Mouse (Mus musculus) ES-E14 (cell line): ENCODE results near the gene Adamts20.

ENCODE experiments used
- HCFC1 ChIP-seq: IDR thresholded peaks from 2 replicates; pipeline ENCODE4 v1.6.1; 2012; ENCODE audit warnings: low read length, inconsistent platforms, borderline replicate concordance; ENCODE audit not compliant: insufficient read depth
- ZC3H11A ChIP-seq: IDR thresholded peaks from 2 replicates; pipeline ENCODE4 v1.6.1; 2012; ENCODE audit warnings: low read depth, mild to moderate bottlenecking, inconsistent platforms, low read length, borderline replicate concordance
- ZNF384 ChIP-seq: IDR thresholded peaks from 2 replicates; pipeline ENCODE4 v1.6.1; 2012; ENCODE audit warnings: low read depth, low read length, inconsistent platforms

DNA sequence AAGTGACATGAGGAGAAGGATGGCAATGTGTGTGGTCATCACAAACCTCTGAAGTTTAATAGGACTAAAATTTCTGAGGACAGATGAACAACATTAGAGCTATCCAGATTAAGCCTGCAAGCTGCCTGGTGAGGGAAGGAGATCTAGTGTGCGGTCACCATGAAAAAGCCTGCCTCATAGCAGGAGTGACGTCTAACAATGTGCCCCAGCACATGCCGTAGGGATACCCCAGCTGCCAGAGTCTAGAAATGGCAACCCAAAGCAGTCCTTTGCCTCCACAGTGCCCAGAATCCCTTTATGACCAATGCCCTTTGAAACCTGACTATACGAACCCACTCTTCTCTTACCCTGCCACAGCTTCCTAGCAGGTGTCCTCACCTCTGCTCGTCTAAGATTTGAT lies 46.8 kb downstream of the Adamts20 start:
- TF ChIP-seq HCFC1, result no peak
- no peak for TF ChIP-seq ZNF384
- no peak for TF ChIP-seq ZC3H11A
